Mouse (Mus musculus): ENCODE data around the gene Rhag. TPM values are rescaled to one million over a fixed set of nuclear protein-coding genes. Genes with fewer than 3 reads are reported as not detected.

Gene Rhag
- polyA plus RNA-seq (2012; rRNA removed): not detected in 2 replicates

GRCm38 (mm10) chr17:40810934-40811333 is at the start of gene Rhag:
Gene Rhag, plus strand, starts transcription at chr17:40811126.
- DNase-seq (ENCODE audit: low read depth): no peak

GRCm38 (mm10) chr17:40763662-40764061 is 47.3 kb upstream of the Rhag start:
- no peak for DNase-seq (ENCODE audit: low read depth)

DNA sequence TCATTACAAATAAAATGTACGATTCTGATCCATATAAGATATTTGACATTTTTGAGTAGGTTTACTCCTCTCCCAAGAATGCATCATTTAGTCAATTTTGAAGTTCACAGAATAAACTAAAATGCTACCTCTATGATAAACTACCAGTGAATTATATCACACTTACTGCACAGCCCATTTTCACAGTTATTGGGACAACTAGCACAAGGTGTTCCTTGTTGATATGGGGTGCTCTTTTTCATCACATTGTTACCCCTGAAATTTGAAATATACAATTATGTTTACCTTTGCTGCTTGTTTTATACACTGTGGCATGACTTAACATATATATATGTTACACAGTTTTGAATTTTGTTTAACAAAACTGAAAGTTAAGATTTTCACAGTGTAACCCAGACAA is 43.8 kb upstream of the Rhag start:
- no peak for DNase-seq (ENCODE audit: low read depth)

GRCm38 (mm10) chr17:40789877-40790276 is 21.0 kb upstream of the Rhag start:
- DNase-seq (ENCODE audit: low read depth): no peak

DNA sequence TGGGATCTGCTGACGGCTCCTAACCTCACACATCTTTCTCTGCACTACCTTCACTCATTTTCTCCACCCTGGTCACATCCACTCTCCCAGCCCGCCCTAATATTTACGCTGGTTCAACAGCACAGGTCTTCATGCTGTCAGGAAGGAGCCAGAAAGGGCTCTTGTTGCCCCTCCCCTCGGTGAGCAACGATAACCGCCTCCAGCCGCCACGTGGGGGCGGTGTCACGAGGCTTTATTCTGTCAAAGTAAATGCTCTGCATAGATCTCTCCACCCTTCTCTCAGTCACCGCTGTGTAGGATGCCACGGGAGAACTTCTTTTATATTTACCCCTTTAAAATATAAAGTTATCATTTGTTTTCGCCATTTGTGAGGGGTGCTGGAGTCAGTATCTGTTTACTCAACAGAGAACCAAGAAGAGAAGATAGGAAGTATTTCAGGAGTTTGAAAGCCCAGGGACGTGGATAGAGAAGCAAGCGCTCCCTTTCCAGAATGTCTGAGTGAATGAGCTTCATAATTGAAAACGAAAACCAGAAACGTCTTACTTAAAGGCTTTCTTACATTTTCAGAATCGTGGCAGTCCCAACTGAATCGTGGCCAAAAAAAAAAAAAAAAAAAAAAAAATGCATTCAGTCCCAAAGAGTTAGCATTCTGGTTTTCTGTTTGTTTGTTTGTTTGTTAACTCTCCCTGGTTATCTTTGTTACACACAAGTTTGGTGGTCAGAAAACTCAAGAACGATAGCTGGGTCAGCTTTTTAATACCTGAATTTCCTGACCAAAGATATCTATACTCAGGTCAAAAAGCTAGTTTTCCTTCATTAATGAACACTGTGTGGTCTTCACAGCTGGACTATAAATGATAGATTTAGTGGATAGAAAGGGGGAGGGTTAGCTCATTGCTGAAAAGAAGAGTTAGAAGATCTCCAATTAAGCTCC is 16.7 kb upstream of the Rhag start:
- no peak for DNase-seq (ENCODE audit: low read depth)

GRCm38 (mm10) chr17:40802707-40803340 is 8.1 kb upstream of the Rhag start:
- no peak for DNase-seq (ENCODE audit: low read depth)

- DNase-seq (ENCODE audit: low read depth): no peak
These were observed 4.4 kb upstream of the Rhag start for GRCm38 (mm10) chr17:40806550-40806949.

DNA sequence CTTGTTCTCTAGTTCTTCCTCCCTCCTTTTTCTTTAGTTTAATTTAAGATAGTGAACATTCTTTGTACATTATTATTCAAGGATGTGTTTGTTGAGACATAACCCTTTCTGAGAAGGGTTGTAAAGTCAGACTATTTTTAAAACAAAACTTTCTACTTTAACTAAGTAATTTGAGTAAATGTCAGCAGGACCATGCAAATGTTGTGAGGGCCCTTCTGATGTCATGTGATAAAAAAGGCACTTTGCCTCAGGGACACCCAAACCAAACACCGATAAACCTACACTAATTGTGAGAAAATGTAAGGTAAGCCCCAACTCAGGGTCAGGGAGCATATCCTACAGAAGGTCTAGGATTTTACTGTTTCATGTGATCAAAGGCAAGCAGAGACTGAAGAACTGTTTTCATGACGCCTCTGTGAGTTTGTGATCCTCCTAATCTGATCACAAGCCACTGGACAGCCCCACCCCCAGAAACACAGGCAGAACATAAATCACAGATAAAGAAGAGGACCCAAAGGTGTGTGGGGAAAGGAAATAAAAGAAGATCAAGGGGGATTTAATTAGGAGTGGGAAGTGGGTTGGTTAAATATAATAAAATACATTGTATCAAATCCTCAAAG is 3.9 kb upstream of the Rhag start, which contains the start of gene Crisp2:
Gene Crisp2 (minus strand): TSS at position 51 of the 620 bp plus-strand sequence.
- DNase-seq (ENCODE audit: low read depth): no peak

DNA sequence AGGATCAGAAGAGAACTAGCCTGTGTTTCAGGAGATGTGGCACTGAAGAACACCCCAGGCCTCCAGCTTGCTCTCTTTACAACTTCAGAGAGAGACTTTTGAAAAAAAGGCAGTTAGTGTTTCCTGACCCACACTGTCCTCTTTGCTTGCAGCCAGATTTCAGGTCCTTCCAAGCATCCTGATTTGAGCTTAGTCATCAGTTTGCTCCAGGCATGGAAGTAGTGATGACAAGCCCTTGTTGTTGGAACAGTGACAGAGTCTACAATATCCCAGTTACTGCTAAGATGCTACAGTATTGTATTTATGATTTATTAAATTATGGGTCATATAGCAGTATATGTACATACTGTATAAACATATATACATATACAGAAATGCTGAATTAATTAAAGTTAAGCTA is 2.9 kb upstream of the Rhag start:
- DNase-seq (ENCODE audit: low read depth): no peak

DNA sequence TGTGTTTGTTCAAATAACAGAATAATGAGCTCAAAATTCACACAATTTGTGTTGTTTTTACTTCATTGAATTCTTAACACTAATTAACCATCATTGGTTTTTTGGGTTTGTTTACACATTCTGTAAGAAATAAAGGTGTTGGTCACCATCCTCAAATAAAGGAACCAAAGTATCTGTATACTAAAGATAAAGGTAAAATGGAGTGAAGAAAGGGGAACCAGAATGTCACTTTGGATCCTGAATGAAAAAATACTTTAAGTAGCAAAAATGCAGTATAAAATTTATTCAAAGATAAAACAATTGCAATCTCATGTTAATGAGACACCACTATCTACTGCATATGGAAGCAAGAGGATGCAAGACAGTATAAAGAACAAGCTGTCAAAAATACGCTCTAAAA is 634 bp downstream of the Rhag start:
- DNase-seq (ENCODE audit: low read depth): no peak

- DNase-seq (ENCODE audit: low read depth): no peak
These were observed 1.3 kb downstream of the Rhag start for GRCm38 (mm10) chr17:40812259-40812658.

DNA sequence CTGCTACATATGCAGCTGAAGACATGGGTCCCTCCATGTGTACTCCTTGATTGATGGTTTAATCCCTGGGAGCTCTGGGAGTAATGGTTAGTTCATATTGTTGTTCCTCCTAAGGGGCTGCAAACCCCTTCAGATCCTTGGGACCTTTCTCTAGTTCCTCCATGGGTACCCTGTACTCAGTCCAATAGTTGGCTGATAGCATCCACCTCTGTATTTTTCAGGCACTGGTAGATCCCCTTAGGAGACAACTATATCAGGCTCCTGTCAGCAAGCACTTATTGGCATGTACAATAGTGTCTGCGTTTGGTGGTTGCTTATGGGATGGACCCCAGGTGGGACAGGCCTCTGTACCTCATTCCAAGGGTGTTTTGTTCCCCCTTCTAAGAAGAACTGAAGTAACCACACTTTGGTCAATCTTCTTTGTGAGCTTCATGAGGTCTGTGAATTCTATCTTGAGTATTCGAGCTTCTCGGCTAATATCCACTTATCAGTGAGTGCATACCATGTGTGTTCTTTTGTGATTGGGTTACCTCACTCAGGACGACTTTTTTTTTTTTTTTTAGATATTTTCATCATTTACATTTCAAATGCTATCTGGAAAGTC is 6.5 kb downstream of the Rhag start:
- DNase-seq (ENCODE audit: low read depth): no peak

DNA sequence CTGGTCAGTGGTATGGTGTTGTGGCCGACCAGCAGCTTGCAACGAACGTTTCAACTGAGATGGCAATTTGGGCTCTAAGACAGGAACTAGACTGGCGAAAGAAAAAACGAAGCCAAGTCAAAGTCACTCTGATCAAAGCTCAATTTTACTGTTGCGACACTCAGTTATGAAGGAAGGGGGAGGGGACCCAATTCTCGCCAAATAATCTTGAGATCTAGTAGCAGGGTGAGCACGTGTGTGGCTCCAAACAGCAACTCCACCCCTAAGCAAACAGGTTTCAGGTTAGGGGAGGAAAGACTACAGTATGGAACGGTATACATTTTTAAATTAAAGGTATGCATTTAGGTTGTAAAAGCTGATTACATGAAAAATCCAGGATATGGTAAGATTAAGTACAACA is 10.6 kb downstream of the Rhag start:
- DNase-seq (ENCODE audit: low read depth): no peak

- no peak for DNase-seq (ENCODE audit: low read depth)
These were observed 12.9 kb downstream of the Rhag start for GRCm38 (mm10) chr17:40823817-40824216.

GRCm38 (mm10) chr17:40824549-40824948 is 13.6 kb downstream of the Rhag start:
- no peak for DNase-seq (ENCODE audit: low read depth)

- DNase-seq (ENCODE audit: low read depth): no peak
These were observed 20.9 kb downstream of the Rhag start for GRCm38 (mm10) chr17:40831870-40832269.

GRCm38 (mm10) chr17:40837308-40837707 is 26.4 kb downstream of the Rhag start:
- DNase-seq (ENCODE audit: low read depth): no peak

GRCm38 (mm10) chr17:40855065-40855464 is 44.1 kb downstream of the Rhag start:
- no peak for DNase-seq (ENCODE audit: low read depth)

DNA sequence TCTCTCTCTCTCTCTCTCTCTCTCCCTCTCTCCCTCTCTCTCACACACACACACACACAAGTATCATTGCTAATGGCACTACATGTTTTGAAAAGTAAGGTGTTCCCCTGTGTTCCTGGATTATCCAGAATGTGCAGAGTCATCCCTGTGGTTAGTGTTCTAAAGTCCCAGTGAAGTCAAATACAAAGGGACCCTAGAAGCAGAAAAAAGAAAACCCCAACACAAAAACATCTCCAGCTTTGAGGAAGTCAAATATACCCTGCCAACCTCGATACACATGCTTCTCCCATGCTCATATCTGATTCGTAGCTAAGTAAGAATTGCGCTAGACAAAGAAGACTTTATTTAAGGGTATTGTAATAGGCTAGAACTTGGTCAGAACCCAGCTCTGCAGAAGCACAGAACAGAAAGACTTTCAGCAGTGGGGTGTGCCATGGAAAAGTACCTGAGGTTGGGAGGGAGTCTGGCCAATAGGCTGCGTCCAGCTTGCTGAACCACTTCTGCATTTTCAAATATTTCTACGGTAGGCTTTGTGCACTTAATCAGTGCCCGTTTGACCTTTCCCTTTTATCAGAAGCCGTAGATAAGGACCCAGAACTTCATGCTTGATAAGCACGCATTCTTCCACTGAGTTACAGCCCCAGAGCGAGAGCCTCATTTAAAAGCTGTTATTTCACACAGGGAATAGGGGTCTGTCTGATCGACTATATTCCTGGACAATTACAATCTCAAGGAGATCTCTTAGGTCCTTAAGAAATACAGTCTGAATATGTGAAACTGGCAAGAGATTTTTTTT is 58.2 kb downstream of the Rhag start:
- DNase-seq (ENCODE audit: low read depth): no peak

DNA sequence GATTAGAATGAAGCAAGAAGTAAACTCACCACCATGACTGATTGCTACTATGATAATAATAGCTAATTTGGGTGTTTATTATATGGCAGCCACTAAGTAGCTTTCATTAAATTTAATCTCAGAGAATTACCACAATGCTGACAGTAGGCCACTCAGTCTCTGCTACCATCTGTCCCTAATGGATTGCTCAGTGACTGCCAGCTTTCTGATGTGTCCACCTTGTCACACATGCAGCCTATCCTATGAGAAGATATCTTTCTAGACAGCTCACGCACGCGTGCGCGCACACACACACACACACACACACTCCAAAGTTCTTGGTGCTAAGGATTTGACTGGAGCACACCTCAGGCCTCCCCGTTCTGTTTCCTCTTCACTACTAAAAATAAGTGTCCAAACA is 61.7 kb downstream of the Rhag start:
- DNase-seq (ENCODE audit: low read depth): no peak

DNA sequence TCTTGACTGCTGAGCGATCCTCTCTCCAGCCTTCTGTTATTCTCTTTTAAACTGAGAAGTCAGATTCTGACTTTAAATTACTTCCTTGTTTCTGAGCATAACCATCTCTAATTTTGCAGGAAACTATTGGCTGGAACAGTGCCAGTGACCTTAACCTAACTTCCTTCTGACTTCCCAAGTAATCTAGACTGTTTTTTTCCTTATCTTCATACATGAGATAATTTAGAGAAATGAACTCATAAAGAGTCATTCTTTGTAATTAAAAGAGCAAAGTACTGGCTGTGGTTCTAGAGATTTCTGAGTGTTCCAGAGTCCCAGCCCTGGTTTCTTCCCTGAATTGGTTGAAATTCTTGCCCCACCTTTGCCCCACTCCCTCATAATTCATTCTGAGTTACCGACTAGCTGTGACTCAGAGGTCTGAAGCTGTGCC is 62.7 kb downstream of the Rhag start:
- DNase-seq (ENCODE audit: low read depth): no peak
